Mouse (Mus musculus) midbrain, postnatal 0 days (tissue): ENCODE data around the gene Xrcc5. TPM values are rescaled to one million over a fixed set of nuclear protein-coding genes. Genes with fewer than 3 reads are reported as not detected.

ENCODE experiments used
- ATAC-seq: fragments of 200-750 bp; cut with Nextera tagmentation; 2 replicates; pipeline ENCODE4 v1.8.0; 2017; ENCODE audit warnings: moderate number of reproducible peaks, mild to moderate bottlenecking, moderate TSS enrichment, moderate library complexity; ENCODE audit not compliant: low FRiP score
- DNase-seq: peaks from one replicate; pipeline ENCODE4 v3.0.0-alpha.2; 2015; ENCODE audit warnings: low spot score
- H3K27ac ChIP-seq: fragments of 300-500 bp; sonication (generic); 2 replicates; pipeline ENCODE4 v1.5.1; 2014; ENCODE audit warnings: low read depth, mild to moderate bottlenecking, low read length, mixed read lengths
- H3K27me3 ChIP-seq: fragments of 300-500 bp; sonication (generic); 2 replicates; pipeline ENCODE4 v1.6.1; 2014; ENCODE audit warnings: low read length, control low read depth, mixed read lengths; ENCODE audit not compliant: insufficient read depth
- H3K36me3 ChIP-seq: fragments of 300-500 bp; sonication (generic); 2 replicates; pipeline ENCODE4 v1.6.1; 2014; ENCODE audit warnings: low read length, control low read depth, mixed read lengths; ENCODE audit not compliant: insufficient read depth
- H3K4me1 ChIP-seq: fragments of 300-500 bp; sonication (generic); 2 replicates; pipeline ENCODE4 v1.6.1; 2014; ENCODE audit warnings: mild to moderate bottlenecking, control low read depth, antibody characterized with exemption, low read length, mixed read lengths; ENCODE audit not compliant: insufficient read depth
- H3K4me2 ChIP-seq: fragments of 300-500 bp; sonication (generic); 2 replicates; pipeline ENCODE4 v1.6.1; 2014; ENCODE audit warnings: low read depth, mild to moderate bottlenecking, low read length, mixed read lengths; ENCODE audit not compliant: poor library complexity, severe bottlenecking
- H3K4me3 ChIP-seq: fragments of 300-500 bp; sonication (generic); 2 replicates; pipeline ENCODE4 v1.5.1; 2014; ENCODE audit warnings: low read depth, mild to moderate bottlenecking, low read length, moderate library complexity
- H3K9ac ChIP-seq: fragments of 300-500 bp; sonication (generic); replicated peaks from 2 replicates; pipeline ENCODE4 v1.6.1; 2014; ENCODE audit warnings: mild to moderate bottlenecking, low read length, moderate library complexity, mixed read lengths; ENCODE audit not compliant: poor library complexity, severe bottlenecking
- H3K9me3 ChIP-seq: fragments of 300-500 bp; sonication (generic); 2 replicates; pipeline ENCODE4 v1.6.1; 2016; ENCODE audit warnings: low read length, control low read depth
- CTCF ChIP-seq: IDR thresholded peaks from 2 replicates; pipeline ENCODE4 v1.5.1; 2016; ENCODE audit warnings: antibody characterized with exemption, mild to moderate bottlenecking
- WGBS: fragments of 180-500 bp; shearing (Covaris S2); extraction: QIAGEN DNeasy Blood & Tissue Kit; methylation state at CpG from one replicate; pipeline ENCODE4 v1.1.7; 2014; 5-methylcytosine and 5-hydroxymethylcytosine counted together
- polyA plus RNA-seq: library from polyadenylated mRNA; unstranded; fragments of >200 nt; fragmentation: Nextera tagmentation; extraction: Ambion mirVana; gene quantifications from 2 replicates; pipeline ENCODE4 v1.2.1, GENCODE M21; 2015
- total RNA-seq: library from RNA; depleted of rRNA; stranded (reverse); fragments of >200 nt; gene quantifications from 2 replicates; pipeline ENCODE4 v1.2.3, GENCODE M21; 2014

Xrcc5 gene
- total and polyA plus RNA-seq, 2 experiments from 2014 or later, result 8.3 to 11.1 TPM

DNA sequence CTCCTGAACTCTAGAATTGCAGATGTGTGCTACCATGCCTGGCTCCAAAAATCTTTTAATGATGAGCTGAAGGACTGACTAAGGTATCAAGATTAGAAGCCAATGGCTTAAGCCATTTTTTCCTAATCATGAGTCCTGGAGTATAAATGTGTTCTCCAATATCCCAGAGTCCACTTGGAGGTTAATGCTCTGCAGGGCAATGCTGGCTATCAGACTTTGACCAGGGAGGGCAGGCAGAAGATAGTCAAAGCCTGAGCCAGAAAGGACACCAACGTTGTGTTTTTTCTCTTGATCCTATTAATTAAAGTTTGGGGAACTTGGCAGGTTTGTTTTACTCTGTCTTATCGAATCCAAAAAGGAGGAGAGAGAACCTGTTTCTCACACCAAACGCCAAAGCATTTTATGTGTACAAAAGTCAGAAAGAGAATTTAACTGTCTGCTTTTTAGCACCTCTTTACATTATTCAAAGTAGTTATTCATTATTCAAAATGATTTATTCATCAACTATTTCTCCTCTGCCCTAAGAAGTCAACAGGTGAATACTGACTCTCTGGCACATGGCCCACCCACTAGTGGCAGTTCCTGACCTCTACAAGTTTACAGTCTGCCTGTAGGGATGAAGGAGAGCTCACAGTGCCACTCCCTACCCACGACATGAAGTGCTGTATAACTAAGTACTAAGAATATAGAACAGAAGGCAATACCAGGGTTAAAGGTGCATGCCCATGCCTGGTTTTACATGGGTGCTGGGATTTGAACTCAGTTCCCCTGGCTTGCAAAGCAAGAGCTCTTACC, 13.2 kb upstream of the Xrcc5 start:
- Histone ChIP-seq H3K9me3 (no peaks in the 10 kb centered on the region), H3K27me3 (no peaks in the 10 kb centered on the region), H3K4me3 (no peak overlapping the region), H3K9ac (no peak overlapping the region), H3K4me1 (no peaks in the 10 kb centered on the region), H3K27ac (no peak overlapping the region), H3K36me3 (peaks cover 8% of the 10 kb centered on the region; the same call in 1 of the 2 replicates), H3K4me2 (no peak overlapping the region)
- DNase-seq, result no peak
- no peak for TF ChIP-seq CTCF
- no peak for ATAC-seq
- WGBS, result 82% methylated on average over 4 of the region's 4 CpGs

- Histone ChIP-seq H3K4me3 (no peak overlapping the region), H3K4me1 (no peaks in the 10 kb centered on the region), H3K4me2 (no peak overlapping the region), H3K27me3 (no peaks in the 10 kb centered on the region), H3K9ac (no peak overlapping the region), H3K36me3 (peaks cover 19% of the 10 kb centered on the region), H3K27ac (no peak overlapping the region), H3K9me3 (no peaks in the 10 kb centered on the region)
- ATAC-seq, result no peak
- no peak for DNase-seq
- no peak for TF ChIP-seq CTCF
- 90% methylated on average over 8 of the region's 8 CpGs for WGBS
Measured at GRCm38 (mm10) chr1:72295746-72296145, 11.5 kb upstream of the Xrcc5 start.

- ATAC-seq, result no peak
- 84% methylated on average over 1 of the region's 1 CpGs for WGBS
- no peak for TF ChIP-seq CTCF
Measured at GRCm38 (mm10) chr1:72301845-72302244, 5.4 kb upstream of the Xrcc5 start.

DNA sequence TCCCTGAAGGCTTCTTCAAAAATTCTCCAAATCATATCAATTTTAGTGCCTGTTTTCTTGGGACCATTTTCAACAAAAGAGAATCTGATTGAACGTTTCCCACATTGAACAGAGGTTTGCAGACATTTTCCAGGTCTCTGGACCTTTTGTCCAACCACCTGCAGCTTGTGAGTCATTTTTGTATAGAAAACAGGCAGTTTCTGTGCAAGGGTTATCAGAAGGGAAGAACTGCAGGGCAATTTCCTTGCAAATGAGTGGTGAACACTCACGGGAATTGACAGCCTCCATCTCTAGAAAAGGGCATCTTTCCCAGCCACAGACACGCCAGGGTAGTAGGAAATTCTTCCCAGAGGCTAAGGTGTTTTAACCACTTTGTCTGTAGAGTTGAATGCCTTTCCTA, 980 bp upstream of the Xrcc5 start:
- no peak overlapping the region for H3K4me2 ChIP-seq
- DNase-seq, result no peak
- 0 out of 2 replicates have a peak, but pooled peaks cover 3% of the 10 kb centered on the region for H3K36me3 ChIP-seq
- no peak for ATAC-seq
- H3K4me1 ChIP-seq, result no peaks in the 10 kb centered on the region
- no peaks in the 10 kb centered on the region for H3K9me3 ChIP-seq
- H3K27ac ChIP-seq, result no peak overlapping the region
- H3K4me3 ChIP-seq, result no peak overlapping the region
- WGBS, result 54% methylated on average over 3 of the region's 3 CpGs
- H3K27me3 ChIP-seq, result no peaks in the 10 kb centered on the region
- TF ChIP-seq CTCF, result no peak
- H3K9ac ChIP-seq, result no peak overlapping the region

More at GRCm38 (mm10) chr1:72301845-72302244, 5.4 kb upstream of the Xrcc5 start:
- no peaks in the 10 kb centered on the region for H3K4me1 ChIP-seq
- H3K9ac ChIP-seq, result no peak overlapping the region
- no peaks in the 10 kb centered on the region for H3K27me3 ChIP-seq
- no peak for DNase-seq
- no peak overlapping the region for H3K4me2 ChIP-seq
- H3K36me3 ChIP-seq, result peaks cover 27% of the 10 kb centered on the region
- no peak overlapping the region for H3K4me3 ChIP-seq
- no peaks in the 10 kb centered on the region for H3K9me3 ChIP-seq
- H3K27ac ChIP-seq, result no peak overlapping the region

GRCm38 (mm10) chr1:72306679-72307181, 491 bp upstream of the Xrcc5 start:
- H3K4me2 ChIP-seq, result peak overlapping the region; percentile 60
- TF ChIP-seq CTCF, result peak; percentile 56
- peak; percentile 83 for ATAC-seq
- peak; percentile 42 for DNase-seq
- no peaks in the 10 kb centered on the region for H3K36me3 ChIP-seq
- H3K27ac ChIP-seq, result peak overlapping the region; percentile 79
- H3K27me3 ChIP-seq, result no peaks in the 10 kb centered on the region
- 1% methylated on average over 11 of the region's 11 CpGs for WGBS
- H3K9me3 ChIP-seq, result no peaks in the 10 kb centered on the region
- H3K9ac ChIP-seq, result 0 out of 2 replicates have a peak overlapping the region, but pooled peaks have one; percentile 67
- H3K4me3 ChIP-seq, result peak overlapping the region; percentile 48
- H3K4me1 ChIP-seq, result no peaks in the 10 kb centered on the region

- no peak overlapping the region for H3K4me3 ChIP-seq
- no peaks in the 10 kb centered on the region for H3K4me1 ChIP-seq
- TF ChIP-seq CTCF, result no peak
- ATAC-seq (no peak), DNase-seq (no peak)
- no peaks in the 10 kb centered on the region for H3K36me3 ChIP-seq
- 66% methylated on average over 4 of the region's 4 CpGs for WGBS
- H3K27me3 ChIP-seq, result no peaks in the 10 kb centered on the region
- H3K9me3 ChIP-seq, result no peaks in the 10 kb centered on the region
- no peak overlapping the region for H3K9ac ChIP-seq
- no peak overlapping the region for H3K4me2 ChIP-seq
- H3K27ac ChIP-seq, result no peak overlapping the region
Measured at GRCm38 (mm10) chr1:72308919-72309318, 1.7 kb downstream of the Xrcc5 start.
